In the genomic region with DNA sequence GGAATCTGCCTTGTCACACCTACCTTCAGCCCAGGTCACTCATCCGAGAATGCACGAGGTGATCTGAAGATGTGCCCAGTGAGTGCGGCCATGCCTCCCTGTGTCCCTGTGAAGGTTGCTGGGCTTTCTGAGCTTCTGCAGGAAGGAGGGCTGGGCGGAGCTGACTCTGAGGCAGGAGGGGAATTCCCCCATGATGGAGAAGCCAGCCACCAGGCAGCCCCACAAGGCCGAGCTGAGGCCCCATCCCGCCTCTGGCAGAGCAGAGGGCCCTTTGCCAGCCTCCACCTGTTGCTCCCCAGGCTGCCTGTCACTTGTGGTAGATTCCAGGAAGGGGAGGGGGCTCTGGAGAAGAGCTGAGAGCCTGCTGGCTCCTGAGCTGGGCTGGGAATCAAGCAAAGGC, we compare ENCODE assay signal across 8 mouse cellular contexts. TPM values are rescaled to one million over a fixed set of nuclear protein-coding genes. Genes with fewer than 3 reads are reported as not detected.
DNase-seq lines count a peak whose midpoint lies in the region; ATAC-seq and TF ChIP-seq lines count a peak whose summit lies in the region.

A gene (minus strand): TSS at position 108 of the 400 bp plus-strand sequence.

- H3K27ac ChIP-seq in forebrain, postnatal 0 days (ENCODE audit: low read depth, low read length), result no peak within 1 kb of the TSS
- H3K27ac ChIP-seq in hindbrain, embryonic 11.5 days (ENCODE audit: low read depth, low read length), result no peak within 1 kb of the TSS
- no peak within 1 kb of the TSS for H3K27ac ChIP-seq in midbrain, postnatal 0 days (ENCODE audit: low read depth, low read length)

- H3K9ac ChIP-seq in forebrain, postnatal 0 days, result no peak within 1 kb of the TSS
- H3K9ac ChIP-seq in hindbrain, embryonic 11.5 days (ENCODE audit: low read depth, low read length), result no peak within 1 kb of the TSS
- no peak within 1 kb of the TSS for H3K9ac ChIP-seq in midbrain, postnatal 0 days (replicated peaks; ENCODE audit: low read length, poor library complexity, severe bottlenecking)

- peak; percentile 59 for ATAC-seq in activated CD4-positive, CD25-positive, alpha-beta regulatory T cell, adult 4 months
- ATAC-seq in forebrain, postnatal 0 days, result no peak
- ATAC-seq in hindbrain, embryonic 11.5 days (ENCODE audit: low FRiP score), result no peak
- ATAC-seq in midbrain, postnatal 0 days (ENCODE audit: low FRiP score), result no peak

- no peaks in the 10 kb centered on the region for H3K4me1 ChIP-seq in forebrain, postnatal 0 days (ENCODE audit: insufficient read depth)
- no peaks in the 10 kb centered on the region for H3K4me1 ChIP-seq in hindbrain, embryonic 11.5 days (replicated peaks; ENCODE audit: control insufficient read depth, insufficient read depth, low read length)
- no peaks in the 10 kb centered on the region for H3K4me1 ChIP-seq in midbrain, postnatal 0 days (ENCODE audit: insufficient read depth, low read length)

- no peaks in the 10 kb centered on the region for H3K27me3 ChIP-seq in forebrain, postnatal 0 days (ENCODE audit: insufficient read depth, low read length)
- H3K27me3 ChIP-seq in hindbrain, embryonic 11.5 days (ENCODE audit: control insufficient read depth, insufficient read depth, low read length), result no peaks in the 10 kb centered on the region
- no peaks in the 10 kb centered on the region for H3K27me3 ChIP-seq in midbrain, postnatal 0 days (ENCODE audit: insufficient read depth, low read length)

- TF ChIP-seq CTCF in forebrain, postnatal 0 days (IDR thresholded peaks at IDR 0.05; ENCODE audit: low read depth), result no peak
- TF ChIP-seq CTCF in midbrain, postnatal 0 days (IDR thresholded peaks at IDR 0.05), result no peak

- intact Hi-C loops in left cerebral cortex, postnatal 14 days (cut with DNase I), result no loop called here

- no peak within 1 kb of the TSS for H3K4me2 ChIP-seq in forebrain, postnatal 0 days (ENCODE audit: low read depth)
- H3K4me2 ChIP-seq in hindbrain, embryonic 11.5 days (replicated peaks; ENCODE audit: low read depth, low read length), result no peak within 1 kb of the TSS
- H3K4me2 ChIP-seq in midbrain, postnatal 0 days (ENCODE audit: low read depth, low read length, poor library complexity, severe bottlenecking), result no peak within 1 kb of the TSS

- DNase-seq in embryo, embryonic 11 days, result peak; percentile 10
- DNase-seq in embryo, embryonic 10.5 days (ENCODE audit: low spot score), result no peak
- DNase-seq in forebrain, postnatal 0 days, result no peak
- no peak for DNase-seq in hindbrain, embryonic 11.5 days (ENCODE audit: low spot score)
- DNase-seq in left cerebral cortex, postnatal 14 days (ENCODE audit: low spot score in 2 of 2), result no peak
- no peak for DNase-seq in midbrain, postnatal 0 days (ENCODE audit: low spot score)
- DNase-seq in right cerebral cortex, postnatal 4 days, result no peak

- no peaks in the 10 kb centered on the region for H3K9me3 ChIP-seq in forebrain, postnatal 0 days (ENCODE audit: low read length)
- H3K9me3 ChIP-seq in hindbrain, embryonic 11.5 days (ENCODE audit: control insufficient read depth, low read length), result no peaks in the 10 kb centered on the region
- H3K9me3 ChIP-seq in midbrain, postnatal 0 days (ENCODE audit: low read length), result no peaks in the 10 kb centered on the region

- no peaks in the 10 kb centered on the region for H3K36me3 ChIP-seq in forebrain, postnatal 0 days (ENCODE audit: insufficient read depth)
- no peaks in the 10 kb centered on the region for H3K36me3 ChIP-seq in hindbrain, embryonic 11.5 days (ENCODE audit: control insufficient read depth, insufficient read depth, low read length)
- H3K36me3 ChIP-seq in midbrain, postnatal 0 days (ENCODE audit: insufficient read depth, low read length), result no peaks in the 10 kb centered on the region

- H3K4me3 ChIP-seq in forebrain, postnatal 0 days (ENCODE audit: low read depth, low read length), result no peak within 1 kb of the TSS
- H3K4me3 ChIP-seq in hindbrain, embryonic 11.5 days (ENCODE audit: low read depth, low read length), result no peak within 1 kb of the TSS
- no peak within 1 kb of the TSS for H3K4me3 ChIP-seq in midbrain, postnatal 0 days (ENCODE audit: low read depth, low read length)

- WGBS in forebrain, postnatal 0 days, result 34% methylated on average over 6 of the region's 6 CpGs
- 34% methylated on average over 6 of the region's 6 CpGs for WGBS in hindbrain, embryonic 11.5 days
- 45% methylated on average over 6 of the region's 6 CpGs for WGBS in midbrain, postnatal 0 days

RNA-seq across cellular contexts. Expression of the gene that starts here (rescaled TPM):
- polyA plus RNA-seq in activated CD4-positive, CD25-positive, alpha-beta regulatory T cell, adult 4 months (2017; shearing (Covaris generic)), result 10 to 100 TPM; 81.5 to 98.2 TPM
- total RNA-seq in forebrain, postnatal 0 days (2014; rRNA removed), result 9.8 and 14.9 TPM in 2 replicates
- polyA plus RNA-seq in forebrain, postnatal 0 days (2015; fragmentation: Nextera tagmentation; extraction: Ambion mirVana), result 13.0 and 16.6 TPM in 2 replicates
- 9.8 and 10.3 TPM in 2 replicates for polyA plus RNA-seq in hindbrain, embryonic 11.5 days (2014; fragmentation: Nextera tagmentation; extraction: Ambion mirVana)
- 10 to 100 TPM; 32.4 to 35.0 TPM for total RNA-seq in left cerebral cortex, postnatal 14 days (2021)
- 19.2 and 20.9 TPM in 2 replicates for total RNA-seq in midbrain, postnatal 0 days (2014; rRNA removed)
- 17.0 and 17.2 TPM in 2 replicates for polyA plus RNA-seq in midbrain, postnatal 0 days (2015; fragmentation: Nextera tagmentation; extraction: Ambion mirVana)
